ENCODE assay signal across 17 mouse cellular contexts in genomic region chr14:89034390-89034789, GRCm38 (mm10).
A peak's percentile ranks its signal among the peaks of the same experiment; 100 is the strongest.
DNase-seq lines count a peak whose midpoint lies in the region; ATAC-seq and TF ChIP-seq lines count a peak whose summit lies in the region.
"Had no signal": no experiment of that assay in that cellular context is flagged by ENCODE, and none has a peak within 500 bp of the region (broad histone marks: within the 10 kb centered on the region; RNA-seq: fewer than 3 reads in every experiment).

No protein-coding gene starts in this region.

- H3K4me2 ChIP-seq in hindbrain, postnatal 0 days (ENCODE audit: low read depth, low read length): no peak overlapping the region
- H3K4me2 ChIP-seq in midbrain, embryonic 14.5 days (ENCODE audit: low read length): no peak overlapping the region
- H3K4me2 ChIP-seq in midbrain, embryonic 15.5 days: no peak overlapping the region
- no peak overlapping the region for H3K4me2 ChIP-seq in stomach, postnatal 0 days (replicated peaks; ENCODE audit: low read depth)
- H3K4me2 ChIP-seq: heart, embryonic 15.5 days; liver, embryonic 12.5 days; stomach, embryonic 15.5 days had no signal

- peak; percentile 41 for DNase-seq in embryo, embryonic 10.5 days (ENCODE audit: low spot score)
- no peak for DNase-seq in embryo, embryonic 9.5 days (ENCODE audit: extremely low spot score)
- peak; percentile 76 for DNase-seq in hindbrain, postnatal 0 days (ENCODE audit: low spot score)
- no peak for DNase-seq in hindbrain, embryonic 10.5 days (ENCODE audit: low spot score)
- DNase-seq in midbrain, embryonic 14.5 days: peak; percentile 79
- no peak for DNase-seq in stomach, postnatal 0 days (ENCODE audit: low spot score)
- no peak for DNase-seq in ovary, postnatal 36 days (ENCODE audit: low spot score)
- DNase-seq: adrenal gland, adult 8-10 months; gastrocnemius, postnatal 36 days; kidney, postnatal 14 days; lung, postnatal 14 days; thymus, postnatal 4 days had no signal

- no peaks in the 10 kb centered on the region for H3K4me1 ChIP-seq in hindbrain, postnatal 0 days (ENCODE audit: insufficient read depth, low read length)
- no peaks in the 10 kb centered on the region for H3K4me1 ChIP-seq in hindbrain, embryonic 10.5 days (replicated peaks)
- no peaks in the 10 kb centered on the region for H3K4me1 ChIP-seq in midbrain, embryonic 14.5 days (ENCODE audit: control insufficient read depth, insufficient read depth, low read length)
- H3K4me1 ChIP-seq in midbrain, embryonic 15.5 days: no peaks in the 10 kb centered on the region
- no peaks in the 10 kb centered on the region for H3K4me1 ChIP-seq in stomach, postnatal 0 days (replicated peaks; ENCODE audit: control insufficient read depth, insufficient read depth)
- H3K4me1 ChIP-seq: heart, embryonic 15.5 days; liver, embryonic 12.5 days; stomach, embryonic 15.5 days had no signal

- no peak overlapping the region for H3K27ac ChIP-seq in hindbrain, postnatal 0 days
- no peak overlapping the region for H3K27ac ChIP-seq in hindbrain, embryonic 10.5 days
- H3K27ac ChIP-seq in midbrain, embryonic 14.5 days (replicated peaks; ENCODE audit: low read depth, low read length): no peak overlapping the region
- no peak overlapping the region for H3K27ac ChIP-seq in midbrain, embryonic 15.5 days
- no peak overlapping the region for H3K27ac ChIP-seq in stomach, postnatal 0 days (replicated peaks)
- H3K27ac ChIP-seq: heart, embryonic 15.5 days; liver, embryonic 12.5 days; stomach, embryonic 15.5 days had no signal

- TF ChIP-seq EP300 in stomach, postnatal 0 days (optimal IDR thresholded peaks at IDR 0.05): no peak

- H3K9me3 ChIP-seq in hindbrain, postnatal 0 days (ENCODE audit: low read length): no peaks in the 10 kb centered on the region
- H3K9me3 ChIP-seq in hindbrain, embryonic 10.5 days: peaks cover 6% of the 10 kb centered on the region; the same call in 1 of the 2 replicates
- H3K9me3 ChIP-seq in midbrain, embryonic 14.5 days (ENCODE audit: control insufficient read depth, low read length): no peaks in the 10 kb centered on the region
- no peaks in the 10 kb centered on the region for H3K9me3 ChIP-seq in midbrain, embryonic 15.5 days
- H3K9me3 ChIP-seq in stomach, postnatal 0 days (ENCODE audit: control insufficient read depth, low read length): no peaks in the 10 kb centered on the region
- H3K9me3 ChIP-seq: heart, embryonic 15.5 days; liver, embryonic 12.5 days; stomach, embryonic 15.5 days had no signal

- no peak overlapping the region for H3K4me3 ChIP-seq in hindbrain, postnatal 0 days (ENCODE audit: low read length)
- no peak overlapping the region for H3K4me3 ChIP-seq in hindbrain, embryonic 10.5 days
- H3K4me3 ChIP-seq in midbrain, embryonic 14.5 days (replicated peaks; ENCODE audit: low read depth, low read length): no peak overlapping the region
- H3K4me3 ChIP-seq in midbrain, embryonic 15.5 days: no peak overlapping the region
- no peak overlapping the region for H3K4me3 ChIP-seq in stomach, postnatal 0 days (ENCODE audit: low read depth, low read length)
- H3K4me3 ChIP-seq: heart, embryonic 15.5 days; liver, embryonic 12.5 days; stomach, embryonic 15.5 days had no signal

- peak; percentile 42 for TF ChIP-seq CTCF in hindbrain, postnatal 0 days (IDR thresholded peaks at IDR 0.05; ENCODE audit: low read depth)
- peak; percentile 57 for TF ChIP-seq CTCF in stomach, postnatal 0 days (IDR thresholded peaks at IDR 0.05; ENCODE audit: low read depth)

- H3K27me3 ChIP-seq in hindbrain, postnatal 0 days (ENCODE audit: insufficient read depth, low read length): no peaks in the 10 kb centered on the region
- H3K27me3 ChIP-seq in hindbrain, embryonic 10.5 days (ENCODE audit: insufficient read depth, poor library complexity, severe bottlenecking): no peaks in the 10 kb centered on the region
- H3K27me3 ChIP-seq in midbrain, embryonic 14.5 days (ENCODE audit: control insufficient read depth, insufficient read depth, low read length): no peaks in the 10 kb centered on the region
- no peaks in the 10 kb centered on the region for H3K27me3 ChIP-seq in midbrain, embryonic 15.5 days (replicated peaks)
- no peaks in the 10 kb centered on the region for H3K27me3 ChIP-seq in stomach, postnatal 0 days (ENCODE audit: control insufficient read depth, insufficient read depth, low read length)
- H3K27me3 ChIP-seq: heart, embryonic 15.5 days; liver, embryonic 12.5 days; stomach, embryonic 15.5 days had no signal

- H3K9ac ChIP-seq in hindbrain, postnatal 0 days (replicated peaks; ENCODE audit: low read length): no peak overlapping the region
- no peak overlapping the region for H3K9ac ChIP-seq in midbrain, embryonic 14.5 days (replicated peaks; ENCODE audit: low read length)
- no peak overlapping the region for H3K9ac ChIP-seq in midbrain, embryonic 15.5 days
- H3K9ac ChIP-seq in stomach, postnatal 0 days (ENCODE audit: low read length): no peak overlapping the region
- H3K9ac ChIP-seq: heart, embryonic 15.5 days; liver, embryonic 12.5 days; stomach, embryonic 15.5 days had no signal

- ATAC-seq in hindbrain, postnatal 0 days: no peak
- ATAC-seq in midbrain, embryonic 14.5 days (ENCODE audit: low FRiP score, low TSS enrichment): no peak
- no peak for ATAC-seq in midbrain, embryonic 15.5 days (replicated peaks)
- ATAC-seq in stomach, postnatal 0 days (ENCODE audit: low FRiP score, low TSS enrichment): no peak
- ATAC-seq: inflammation-experienced regulatory T-cells, adult 6 months; liver, embryonic 12.5 days had no signal

- H3K36me3 ChIP-seq in hindbrain, postnatal 0 days (ENCODE audit: insufficient read depth, low read length): no peaks in the 10 kb centered on the region
- no peaks in the 10 kb centered on the region for H3K36me3 ChIP-seq in hindbrain, embryonic 10.5 days
- H3K36me3 ChIP-seq in midbrain, embryonic 14.5 days (ENCODE audit: control insufficient read depth, insufficient read depth, low read length): no peaks in the 10 kb centered on the region
- no peaks in the 10 kb centered on the region for H3K36me3 ChIP-seq in midbrain, embryonic 15.5 days (replicated peaks)
- H3K36me3 ChIP-seq in stomach, postnatal 0 days (ENCODE audit: control insufficient read depth, insufficient read depth, low read length): no peaks in the 10 kb centered on the region
- H3K36me3 ChIP-seq: heart, embryonic 15.5 days; liver, embryonic 12.5 days; stomach, embryonic 15.5 days had no signal

Comparison
In these comparisons a context has a peak if more than half of its experiments do, and no peak if none do; other contexts are left out.
1. DNase-seq: peak in embryo, embryonic 10.5 days (single experiment), hindbrain, postnatal 0 days (single experiment) and midbrain, embryonic 14.5 days (single experiment); none in embryo, embryonic 9.5 days (single experiment), hindbrain, embryonic 10.5 days (single experiment), stomach, postnatal 0 days (single experiment) and ovary, postnatal 36 days (single experiment).